Mouse (Mus musculus): ENCODE measurements at regions not wholly inside any gene's neighbourhood (a gene's known extent, or its start where the extent isn't known, plus 50 kb on each side); places are given as distances from the start of the nearest gene placed in this dataset.
"Not testable (repeated sequence)": the region's sequence is repeated elsewhere in the genome, so short reads cannot be mapped to it uniquely, and the experiment has no call there.

DNA sequence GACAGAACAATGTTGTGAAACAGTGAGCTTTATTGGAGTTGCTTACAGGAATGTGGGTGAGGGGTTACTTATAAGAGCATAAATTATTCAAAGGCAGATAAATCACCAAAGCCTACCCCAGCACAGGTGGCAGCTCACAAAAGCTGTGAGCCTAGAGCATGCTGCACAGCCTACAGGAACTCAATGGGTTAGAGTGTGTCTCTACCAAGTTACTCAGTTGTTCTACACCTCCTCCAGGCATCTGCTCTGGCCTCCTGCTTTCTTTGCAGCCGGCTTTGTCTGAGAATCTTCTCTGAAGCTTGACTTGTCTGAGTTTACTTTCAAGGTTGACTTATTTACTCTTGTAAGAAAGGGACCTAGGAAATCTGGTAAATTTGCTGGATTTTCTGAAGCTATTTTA lies 336.5 kb downstream of the Fscb start:
- no peak for DNase-seq

GRCm38 (mm10) chr12:64116438-64116837 lies 358.1 kb downstream of the Fscb start:
- no peak for DNase-seq

DNA sequence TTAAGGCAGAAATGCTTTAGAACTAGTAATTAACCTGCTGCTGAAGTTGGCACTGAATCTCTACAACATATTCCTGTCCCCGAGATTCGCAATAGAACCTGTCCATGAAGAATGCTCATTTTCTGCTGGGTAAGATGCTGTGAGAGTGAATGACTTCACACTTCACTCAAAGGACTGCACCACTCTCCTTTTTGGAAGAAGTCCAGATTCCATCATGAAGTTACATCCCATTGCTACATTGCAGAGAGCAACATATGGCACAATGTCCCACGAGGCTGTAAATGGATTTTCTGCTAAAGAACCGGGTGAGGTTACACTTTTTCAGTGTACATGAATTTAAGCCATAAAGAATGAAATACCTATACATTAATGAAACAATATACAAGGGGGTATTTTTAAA lies 360.0 kb downstream of the Fscb start:
- DNase-seq: no peak

DNA sequence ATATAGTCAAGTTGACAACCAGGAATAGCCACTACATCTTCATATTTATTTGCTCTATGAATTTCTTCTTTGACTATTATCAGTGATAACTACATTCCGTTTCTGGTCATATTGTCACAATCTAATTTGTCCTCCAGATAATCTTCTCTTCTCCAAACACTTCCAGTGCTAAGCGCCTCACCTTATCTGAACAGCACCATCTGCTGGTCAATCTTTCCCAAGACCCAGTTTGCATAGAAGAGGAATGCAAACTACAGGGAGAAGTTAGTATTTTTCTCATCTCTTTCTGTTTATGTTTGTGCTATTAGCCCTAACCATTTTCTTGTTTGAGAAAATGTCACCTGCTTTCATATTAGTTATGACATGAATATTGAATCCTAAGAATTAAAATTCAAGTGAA lies 370.3 kb downstream of the Fscb start:
- DNase-seq: no peak

GRCm38 (mm10) chr12:64076789-64077188 lies 397.7 kb downstream of the Fscb start:
- no peak for DNase-seq

- peak; percentile 50 for DNase-seq
Observed at GRCm38 (mm10) chr12:64045528-64045927, 429.0 kb downstream of the Fscb start.

- not testable (repeated sequence) for DNase-seq
Observed at GRCm38 (mm10) chr12:64008631-64009030, 465.9 kb downstream of the Fscb start.

Measured in heart, adult 11 months (tissue).